Mouse (Mus musculus): ENCODE measurements around the gene Ccar1.
A peak's percentile ranks its signal among the peaks of the same experiment; 100 is the strongest.
"Not testable (repeated sequence)": the region's sequence is repeated elsewhere in the genome, so short reads cannot be mapped to it uniquely, and the experiment has no call there.

Gene Ccar1

DNA sequence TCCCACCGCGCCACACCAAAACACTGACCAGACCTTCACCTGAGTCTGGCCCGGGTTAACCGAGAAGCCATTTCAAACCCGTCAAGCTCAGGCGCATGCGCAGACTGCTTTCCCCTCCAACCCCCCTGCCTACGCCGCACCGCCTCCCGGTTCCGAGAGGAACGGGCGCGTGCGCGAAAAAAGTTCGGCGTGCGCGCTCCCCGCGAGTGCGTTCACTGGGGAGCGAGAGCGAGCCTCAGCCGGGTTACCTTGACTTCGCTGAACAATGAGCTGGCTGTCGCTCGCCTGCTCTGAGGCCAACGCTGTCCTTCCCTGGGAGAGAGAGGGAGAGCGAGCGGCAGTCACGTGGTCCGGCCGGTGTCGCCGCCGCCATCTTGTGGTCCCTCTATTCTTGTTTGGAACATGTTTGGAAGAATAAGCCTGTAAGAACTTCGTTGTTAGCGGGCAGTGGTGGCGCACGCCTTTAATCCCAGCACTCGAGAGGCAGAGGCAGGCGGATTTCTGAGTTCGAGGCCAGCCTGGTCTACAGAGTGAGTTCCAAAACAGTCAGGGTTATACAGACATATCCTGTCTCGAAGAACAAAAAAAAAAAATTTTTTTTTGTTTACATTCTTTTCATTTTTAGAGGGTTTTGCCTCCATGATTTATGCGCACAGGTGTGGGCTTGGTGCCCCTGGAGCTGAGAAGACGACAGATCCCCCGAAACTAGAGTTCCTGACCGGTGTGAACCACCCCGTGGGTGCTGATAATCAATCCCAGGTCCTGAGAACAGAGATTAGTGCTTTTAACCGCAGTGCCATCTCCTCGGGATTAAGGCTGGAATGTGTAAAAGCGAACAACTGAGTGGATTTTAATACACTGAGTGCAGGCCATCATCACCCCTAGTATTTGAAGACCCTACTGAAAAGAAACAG is at the start of gene Ccar1:
Ccar1 (minus strand) TSS at position 110 of the 914 bp plus-strand sequence.
- DNase-seq = peak; percentile 99

DNA sequence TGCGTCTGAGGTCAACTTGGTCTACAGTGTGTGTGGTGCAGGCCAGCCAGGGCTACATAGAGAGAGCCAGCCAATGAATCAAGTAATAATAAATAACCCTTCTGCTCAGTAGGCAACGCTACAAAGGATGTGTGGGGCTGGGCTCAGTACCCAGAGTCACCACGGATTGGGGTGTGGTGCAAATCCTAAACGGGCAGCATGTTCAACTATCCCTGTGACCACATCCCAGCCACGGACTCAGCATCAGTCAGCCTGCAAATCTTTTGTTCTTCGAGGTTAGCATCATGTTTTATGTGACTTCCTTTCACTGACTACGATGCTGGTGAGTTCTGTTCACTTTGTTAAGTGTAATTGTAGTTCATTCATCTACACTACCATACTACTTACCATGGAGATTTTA is 48.6 kb upstream of the Ccar1 start:
- DNase-seq = no peak

DNA sequence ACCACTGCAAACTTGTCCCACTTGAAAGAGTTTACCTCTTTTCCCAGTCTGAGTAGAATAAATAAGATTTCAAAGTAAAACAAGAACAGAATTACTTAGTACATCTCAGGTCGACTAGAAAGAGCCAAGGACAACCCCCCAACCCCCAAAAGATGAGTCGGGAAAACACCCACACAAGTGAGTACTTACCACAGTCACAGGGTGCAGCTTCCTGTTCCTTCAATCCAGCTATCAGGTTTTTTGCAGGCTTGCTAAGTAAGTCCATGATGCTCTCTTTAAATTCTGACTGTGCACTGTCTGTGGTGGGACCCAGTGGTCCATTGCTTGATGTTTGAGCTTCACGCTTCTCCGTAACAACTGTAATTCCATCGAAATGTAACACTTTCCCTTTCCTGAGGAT is 45.9 kb upstream of the Ccar1 start:
- DNase-seq = no peak

DNA sequence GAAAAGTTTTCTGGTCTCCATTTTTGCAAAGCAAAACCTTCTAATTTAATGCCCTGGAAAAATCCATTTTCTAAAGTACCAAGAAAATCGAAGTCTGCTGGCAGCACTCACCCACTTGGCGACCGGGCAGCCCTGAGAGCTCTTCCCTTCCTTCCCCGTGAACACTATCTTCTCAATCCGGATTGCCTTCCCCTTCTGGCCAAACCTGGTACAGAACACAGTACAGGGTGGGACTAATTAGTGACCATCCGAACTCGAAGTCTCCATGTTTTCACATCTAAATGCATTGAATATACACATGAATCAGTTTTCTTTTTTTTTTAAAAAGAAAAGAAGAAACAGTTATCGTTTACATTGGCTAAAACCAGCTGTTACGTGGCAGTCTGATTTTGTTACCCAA is 40.7 kb upstream of the Ccar1 start:
- DNase-seq = no peak

DNA sequence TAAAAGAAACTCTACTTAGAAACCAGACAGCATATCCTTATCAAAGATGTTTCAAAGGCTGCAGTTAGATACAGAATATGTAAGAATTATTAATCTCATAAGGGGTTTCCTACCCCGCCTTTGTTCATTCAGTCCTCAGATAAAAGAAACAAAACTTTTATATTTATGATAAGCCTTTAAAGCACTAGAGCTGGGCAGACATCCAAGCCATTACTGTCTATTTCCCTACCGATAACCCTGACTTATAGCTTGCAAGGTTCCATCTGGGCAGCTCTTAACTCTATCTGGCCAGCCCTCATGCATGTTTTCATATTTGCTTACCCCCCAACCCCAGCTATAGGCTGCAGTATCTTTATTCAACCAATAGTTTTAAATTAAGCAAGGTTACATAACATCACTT is 39.5 kb upstream of the Ccar1 start:
- DNase-seq = no peak

DNA sequence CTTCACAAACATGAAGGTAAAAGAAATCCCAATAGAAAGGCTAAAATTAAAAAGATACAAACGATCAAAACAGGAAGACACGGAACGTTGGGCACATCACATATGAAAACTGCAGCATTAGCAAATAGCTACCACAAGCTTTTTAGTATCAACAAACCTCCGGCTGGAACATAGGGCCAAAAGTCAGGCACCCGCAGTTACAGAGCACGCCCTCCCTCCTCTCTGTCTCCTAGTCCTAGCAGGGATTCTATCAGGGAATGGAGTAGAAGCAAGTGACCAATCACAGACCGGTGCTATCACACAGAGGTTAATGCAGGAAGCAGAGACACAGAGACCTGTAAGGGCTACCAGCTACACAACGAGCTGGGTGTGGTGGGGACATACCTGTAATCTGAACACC is 32.4 kb upstream of the Ccar1 start:
- no peak for DNase-seq

DNA sequence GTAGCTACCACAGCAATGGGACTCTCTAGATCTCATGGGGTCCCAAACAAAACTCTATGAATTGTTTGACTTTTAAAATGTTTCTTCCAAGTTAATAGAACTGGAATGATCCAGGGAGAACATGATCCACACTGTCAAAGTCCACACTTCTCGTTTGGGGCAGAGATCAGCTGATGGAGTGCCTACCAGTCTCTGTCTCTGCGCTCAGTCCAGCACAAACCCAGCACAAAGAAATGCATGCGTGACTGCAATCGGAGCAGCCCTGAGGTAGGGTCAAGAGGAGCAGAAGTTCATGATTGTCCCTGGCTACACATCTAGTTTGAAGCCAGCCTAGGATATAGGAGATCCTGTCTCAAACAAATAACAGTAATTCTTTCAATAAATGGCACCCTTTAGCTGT is 31.3 kb upstream of the Ccar1 start:
- no peak for DNase-seq

DNA sequence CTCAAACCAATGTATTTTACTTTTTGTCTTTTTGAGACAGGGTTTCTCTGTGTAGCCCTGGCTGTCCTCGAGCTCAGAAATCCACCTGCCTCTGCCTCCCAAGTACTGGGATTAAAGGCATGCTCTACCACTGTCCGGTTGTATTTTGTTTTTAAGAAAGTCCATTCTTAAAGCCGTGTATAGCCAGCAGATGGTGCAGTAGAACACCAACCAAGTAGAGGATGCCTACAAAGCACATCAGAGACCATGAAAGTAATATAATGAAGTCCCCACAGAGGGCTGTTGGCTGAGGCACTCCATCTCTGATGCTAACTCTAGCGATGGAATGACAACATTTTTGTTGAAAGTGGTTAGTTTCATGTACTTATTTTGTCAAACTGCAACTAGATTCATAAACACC is 17.9 kb upstream of the Ccar1 start:
- no peak for DNase-seq

DNA sequence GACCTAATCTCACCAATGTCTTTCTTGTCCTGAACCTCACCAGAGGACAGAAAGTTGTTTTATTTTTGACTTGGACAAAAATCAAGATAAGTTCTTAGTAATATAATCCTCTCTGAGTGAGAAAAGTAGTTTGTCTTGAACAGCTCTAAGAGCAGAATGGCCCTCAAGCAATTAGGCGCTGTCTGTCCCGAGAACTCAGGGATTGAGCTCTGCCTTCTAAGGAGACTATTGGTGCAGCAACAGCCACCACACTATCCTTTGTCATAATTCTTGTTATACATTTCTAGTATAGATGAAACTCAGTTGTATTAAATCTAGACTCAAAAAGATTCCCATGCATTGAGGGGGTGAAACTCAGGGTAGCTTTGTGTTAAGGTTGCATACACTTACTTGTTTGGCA is 16.7 kb upstream of the Ccar1 start:
- no peak for DNase-seq

DNA sequence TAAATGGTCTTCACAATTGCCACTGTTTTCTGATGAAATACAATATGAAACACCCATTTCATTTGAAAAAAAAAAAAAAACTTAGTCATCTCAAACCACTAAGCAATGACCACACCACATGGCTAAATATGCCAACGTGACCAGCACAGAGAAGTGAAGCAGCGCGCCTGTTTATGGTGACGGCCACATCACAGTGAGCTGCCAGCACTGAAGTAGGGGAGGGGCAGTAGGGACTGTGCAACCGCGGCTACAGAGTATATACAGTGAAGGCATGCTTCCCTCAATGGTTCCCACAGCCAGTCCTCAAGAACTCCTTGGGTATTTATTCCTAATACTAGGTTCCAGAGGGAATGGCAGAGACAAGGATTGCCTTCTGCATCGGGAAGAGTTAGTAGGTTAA is 16.2 kb upstream of the Ccar1 start:
- DNase-seq = no peak

DNA sequence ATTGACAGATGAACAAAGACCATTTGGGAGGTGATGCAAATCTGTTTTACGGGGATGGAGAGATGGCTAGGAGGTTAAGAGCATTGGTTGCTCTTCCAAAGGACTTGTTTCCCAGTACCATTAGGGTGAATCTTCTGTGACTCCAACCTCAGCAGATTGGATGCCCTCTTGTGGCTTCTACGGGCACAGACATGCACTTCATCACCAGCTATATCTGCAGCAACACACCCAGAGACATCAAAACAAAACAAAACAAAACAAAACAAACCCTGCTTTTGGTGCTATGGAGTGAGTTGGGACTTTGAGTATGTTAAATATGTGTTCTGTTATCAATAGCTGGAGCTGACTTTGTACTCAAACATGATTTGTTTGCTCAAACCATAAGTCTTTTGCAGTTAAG is 12.0 kb upstream of the Ccar1 start:
- no peak for DNase-seq

DNA sequence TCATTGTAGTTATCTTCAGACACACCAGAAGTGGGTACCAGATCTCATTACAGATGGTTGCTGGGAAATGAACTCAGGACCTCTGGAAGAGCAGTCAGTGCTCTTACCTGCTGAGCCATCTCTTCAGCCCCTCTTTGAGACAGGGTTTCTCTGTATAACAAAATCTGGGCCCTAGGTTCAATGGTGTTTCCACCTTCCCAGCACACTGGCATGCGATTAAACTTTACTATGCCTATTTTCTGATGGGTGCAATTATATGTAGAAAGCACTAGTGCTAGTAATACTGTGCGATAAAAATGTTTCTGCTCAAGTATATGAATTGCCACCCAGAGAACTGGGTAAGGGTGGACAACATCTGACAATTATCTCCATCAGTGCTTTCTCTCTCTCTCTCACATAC is 11.2 kb upstream of the Ccar1 start:
- DNase-seq = no peak

DNA sequence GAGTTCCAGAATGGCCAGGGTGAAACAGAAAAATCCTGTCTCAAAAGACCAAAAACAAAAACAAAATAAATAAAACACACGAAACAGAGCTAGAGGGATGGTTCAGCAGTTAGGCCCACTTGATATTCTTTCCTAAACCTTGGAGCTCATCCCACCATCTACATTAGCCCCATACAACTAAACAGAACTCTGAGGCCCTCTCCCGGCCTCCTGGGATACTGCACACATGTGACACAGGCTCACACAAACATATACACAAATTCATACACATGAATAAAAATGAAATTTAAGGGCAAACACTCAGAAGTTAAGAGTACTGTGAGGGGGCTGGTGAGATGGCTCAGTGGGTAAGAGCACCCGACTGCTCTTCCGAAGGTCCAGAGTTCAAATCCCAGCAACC is 2.1 kb upstream of the Ccar1 start:
- DNase-seq = peak; percentile 29

DNA sequence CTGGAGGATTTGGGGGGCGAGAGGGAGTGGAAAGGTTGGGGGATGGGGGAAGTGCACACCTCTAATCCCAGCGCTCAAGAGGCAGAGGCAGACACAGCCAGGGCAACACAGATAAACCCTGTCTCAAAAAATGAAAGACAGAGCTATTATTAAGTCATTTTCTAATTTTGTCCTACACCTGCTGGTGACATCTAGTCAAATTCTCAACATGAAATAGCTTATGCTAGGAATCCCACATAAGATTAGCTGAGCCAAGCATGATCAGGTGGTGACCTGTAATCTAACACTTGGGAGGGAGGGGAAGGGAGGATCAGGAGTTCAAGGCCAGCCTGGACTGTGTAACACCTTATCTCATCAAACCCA is 986 bp upstream of the Ccar1 start:
- DNase-seq = no peak

DNA sequence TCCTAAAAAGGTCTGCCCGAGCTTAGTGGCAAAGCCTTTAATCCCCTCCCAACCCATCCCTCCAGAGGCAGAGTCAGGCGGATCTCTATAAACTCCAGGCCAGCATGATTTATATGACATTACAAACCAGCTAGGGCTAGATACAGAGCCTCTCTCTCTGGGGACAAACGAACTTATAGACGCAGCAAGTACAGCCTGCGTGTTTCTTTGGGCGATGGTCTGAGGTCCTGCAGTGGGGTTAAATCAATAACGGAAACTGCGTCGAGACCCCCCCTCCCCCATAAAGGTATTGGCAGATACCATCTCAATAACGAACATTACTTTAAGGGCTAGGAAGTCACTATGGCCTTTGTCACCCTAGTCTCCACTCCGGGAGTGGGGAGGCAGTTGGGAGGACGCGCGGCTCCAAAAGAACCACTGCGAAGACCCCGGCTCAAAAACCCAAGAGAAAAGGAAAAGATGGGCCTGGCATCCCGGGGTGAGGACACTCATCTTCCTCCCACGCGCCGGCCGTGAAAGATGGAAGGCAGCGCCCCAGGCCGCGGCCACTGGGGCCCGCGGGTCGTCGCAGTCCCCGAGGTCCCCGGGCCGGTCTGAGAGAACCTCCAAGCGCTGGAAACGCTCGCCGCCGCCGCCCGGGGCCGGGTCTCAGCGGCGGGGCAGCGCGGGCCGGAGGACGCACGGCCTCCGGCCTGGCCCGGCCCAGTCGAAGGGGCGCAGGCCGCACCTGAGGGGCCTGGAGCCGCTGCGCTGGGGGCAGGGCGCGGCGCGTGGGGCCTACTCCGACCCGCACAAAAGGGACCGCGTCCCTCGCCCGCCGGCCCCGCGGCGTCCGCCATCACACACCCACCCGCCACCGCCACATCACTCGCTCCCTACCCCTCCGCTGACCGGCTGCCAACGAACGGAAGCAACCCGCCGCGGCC is 572 bp downstream of the Ccar1 start:
- DNase-seq = peak; percentile 52

DNA sequence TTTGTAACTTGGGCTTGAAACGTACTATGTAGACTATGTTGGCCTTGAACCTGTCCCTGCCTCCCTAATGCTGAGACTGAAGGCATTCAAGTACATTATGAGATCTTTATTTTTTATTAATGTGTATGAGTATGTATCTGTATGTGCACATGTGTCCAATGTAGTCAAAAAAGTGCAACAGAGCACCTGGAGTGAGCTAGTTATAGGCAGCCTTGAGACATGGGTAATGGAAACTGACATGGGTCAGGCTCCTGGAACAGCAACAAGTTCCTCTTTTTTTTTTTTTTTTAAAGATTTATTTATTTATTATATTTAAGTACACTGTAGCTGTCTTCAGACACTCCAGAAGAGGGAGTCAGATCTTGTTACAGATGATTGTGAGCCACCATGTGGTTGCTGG is 10.3 kb downstream of the Ccar1 start:
- DNase-seq = not testable (repeated sequence)

DNA sequence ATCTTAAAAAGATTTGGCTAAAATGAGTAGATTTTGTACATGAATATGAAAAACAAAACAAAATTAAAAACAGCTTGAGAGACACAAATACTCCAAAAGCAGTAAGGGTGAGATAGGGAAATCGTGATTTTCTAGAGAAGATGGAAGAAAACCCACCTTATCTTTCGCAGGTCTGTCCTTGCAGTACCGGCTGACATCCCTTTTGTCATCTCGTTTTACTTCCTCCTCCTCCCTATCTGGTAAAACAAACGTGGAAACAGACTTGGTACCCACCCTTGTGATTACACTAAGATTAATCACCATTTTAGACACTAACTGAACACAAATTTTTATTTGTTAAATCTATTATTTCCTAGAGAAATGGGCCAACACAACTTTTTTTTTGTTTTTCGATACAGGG is 41.3 kb downstream of the Ccar1 start:
- no peak for DNase-seq

DNA sequence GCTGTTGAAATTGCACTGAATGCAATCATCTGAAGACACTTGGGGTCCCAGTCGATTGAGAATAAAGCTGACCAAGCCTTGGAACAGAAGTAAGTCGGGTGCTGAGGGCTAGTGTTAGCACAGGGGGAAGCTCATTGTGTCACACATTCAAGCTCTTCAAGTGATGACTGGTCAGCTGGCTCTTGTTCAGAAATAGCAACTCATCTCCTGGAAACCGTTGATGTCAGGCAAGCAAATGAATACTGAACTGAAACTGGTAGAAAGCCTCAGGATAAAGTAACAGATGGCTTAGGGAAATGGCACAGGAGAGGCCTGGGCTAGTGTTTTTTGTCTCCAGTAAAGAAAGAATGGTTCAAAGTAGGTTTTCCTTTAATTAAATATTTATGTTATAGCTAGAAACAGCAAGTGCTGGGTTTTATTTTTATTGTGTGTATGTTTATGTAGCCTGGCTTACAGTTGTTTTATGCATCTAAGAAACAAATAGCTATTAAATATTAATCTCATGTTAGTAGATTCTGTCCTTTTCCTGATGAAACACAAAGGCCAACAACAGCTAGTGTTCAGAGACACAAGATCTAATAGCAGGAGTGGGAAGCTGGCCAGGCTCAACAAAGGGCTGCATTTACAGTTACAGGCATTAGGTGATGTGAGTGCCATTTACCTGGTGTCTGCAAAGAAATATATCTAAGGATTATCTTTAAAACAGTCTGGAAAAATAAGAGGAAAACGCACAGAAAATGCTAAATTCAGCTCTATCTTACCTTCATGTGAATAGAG is 51.9 kb downstream of the Ccar1 start:
- peak; percentile 86 for DNase-seq

DNA sequence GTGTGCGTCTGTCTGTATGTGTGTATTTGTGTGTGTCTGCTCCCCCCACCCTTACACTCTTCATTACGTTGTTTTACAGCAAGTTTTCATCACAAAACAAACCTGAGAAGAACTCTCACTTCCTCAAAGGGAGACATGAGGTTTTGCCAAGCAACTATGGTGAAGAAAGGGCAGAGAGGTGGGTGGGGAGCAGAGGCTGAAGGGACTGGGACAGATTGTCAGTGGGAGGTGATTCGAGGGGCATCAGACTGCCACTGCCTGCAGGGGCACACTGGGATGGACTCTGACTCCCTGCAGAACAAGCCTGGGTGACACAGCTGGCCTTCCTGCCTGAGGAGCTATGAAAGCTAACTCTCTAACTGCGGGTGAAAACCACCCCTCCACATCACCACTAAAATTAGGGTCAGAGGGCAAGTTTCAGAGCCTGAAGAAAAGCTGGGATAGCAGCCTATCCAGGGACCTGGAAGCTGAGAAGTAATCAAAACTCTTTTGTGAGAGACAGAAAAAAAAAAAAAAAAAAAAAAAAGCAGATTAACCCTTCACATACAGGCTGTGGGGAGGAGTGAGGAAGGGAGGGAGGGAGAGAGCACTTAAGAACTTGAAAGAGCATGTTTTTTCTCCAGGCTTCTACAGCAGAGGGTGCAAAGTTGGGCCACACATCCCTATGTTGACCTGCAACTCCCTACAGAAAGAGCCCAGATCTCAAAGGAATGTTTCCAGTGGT is 55.0 kb downstream of the Ccar1 start:
- DNase-seq = no peak

DNA sequence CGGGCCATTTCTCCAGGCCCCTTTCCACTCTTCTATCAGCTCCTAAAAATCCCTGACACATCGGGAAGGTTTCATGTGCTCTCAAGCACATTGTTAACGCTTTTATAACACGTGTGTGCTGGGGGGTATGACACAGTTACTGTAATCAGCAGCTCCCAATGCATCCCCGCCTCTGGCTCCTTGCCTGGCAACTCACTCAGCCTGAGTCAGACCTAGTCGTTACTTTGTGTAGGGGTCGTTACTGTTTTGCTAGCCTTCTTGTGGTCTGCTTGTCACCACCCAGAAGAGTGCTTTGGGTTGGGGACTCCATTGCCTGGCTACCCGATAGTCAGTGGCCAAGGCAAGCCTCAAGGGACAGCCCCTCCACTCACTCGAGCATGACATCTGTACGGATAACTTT is 61.3 kb downstream of the Ccar1 start:
- DNase-seq = no peak

DNA sequence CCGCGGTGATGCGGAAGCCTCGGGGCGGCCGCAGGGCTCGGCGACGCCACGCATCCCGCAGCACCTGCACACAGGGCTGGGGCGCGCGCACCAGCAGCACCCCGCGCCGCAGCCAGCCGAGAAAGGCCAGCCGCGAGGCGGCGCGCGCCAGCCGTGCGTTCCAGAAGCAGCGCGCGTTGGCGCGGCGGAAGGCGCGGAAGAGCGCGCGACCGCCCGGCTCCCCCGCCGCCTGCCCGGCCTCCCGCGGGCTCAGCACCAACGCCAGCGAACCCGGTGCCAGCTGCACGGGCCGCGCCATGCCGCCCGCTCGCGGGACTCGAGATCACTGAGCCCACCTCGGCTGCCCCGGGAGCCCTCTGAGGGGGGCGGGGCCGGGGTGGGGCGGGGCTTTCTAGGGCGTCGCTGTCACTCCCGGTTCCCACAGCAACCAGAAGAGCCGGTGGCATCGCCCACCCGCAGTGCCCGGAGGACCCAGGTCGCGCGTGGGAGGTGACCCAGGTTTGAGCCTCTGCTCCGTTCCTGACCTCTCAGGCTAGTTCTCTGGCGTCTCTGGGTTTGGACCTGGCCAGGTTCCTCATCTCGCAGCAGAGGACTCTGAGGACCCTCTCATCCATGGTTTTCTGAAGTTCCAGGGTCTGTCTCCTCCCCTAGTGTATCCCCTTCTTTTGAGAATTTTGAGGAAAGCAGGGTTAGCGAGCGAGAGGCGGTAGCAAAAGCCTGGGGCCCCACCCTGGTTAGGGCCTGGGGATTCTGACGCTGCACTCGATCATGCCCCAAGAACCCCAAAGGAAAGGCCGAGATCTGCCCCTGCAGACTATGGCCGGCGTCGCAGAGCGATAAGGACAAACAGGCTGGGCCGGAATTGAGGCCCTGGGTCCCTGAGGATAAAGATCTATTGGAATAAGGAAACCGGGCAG is 66.1 kb downstream of the Ccar1 start, which contains the start of gene Stox1:
Stox1 (minus strand) TSS at position 358 of the 917 bp plus-strand sequence.
- peak; percentile 51 for DNase-seq

Measured in cerebellum, adult 9-10 months (tissue).